Mouse (Mus musculus): Measurements from ENCODE around the gene Sprr2f. TPM values are rescaled to one million over a fixed set of nuclear protein-coding genes. Genes with fewer than 3 reads are reported as not detected.

Sprr2f gene
- polyA plus RNA-seq (2012; ENCODE audit: insufficient read depth, insufficient read length, missing spikeins) = not detected in 2 replicates

DNA sequence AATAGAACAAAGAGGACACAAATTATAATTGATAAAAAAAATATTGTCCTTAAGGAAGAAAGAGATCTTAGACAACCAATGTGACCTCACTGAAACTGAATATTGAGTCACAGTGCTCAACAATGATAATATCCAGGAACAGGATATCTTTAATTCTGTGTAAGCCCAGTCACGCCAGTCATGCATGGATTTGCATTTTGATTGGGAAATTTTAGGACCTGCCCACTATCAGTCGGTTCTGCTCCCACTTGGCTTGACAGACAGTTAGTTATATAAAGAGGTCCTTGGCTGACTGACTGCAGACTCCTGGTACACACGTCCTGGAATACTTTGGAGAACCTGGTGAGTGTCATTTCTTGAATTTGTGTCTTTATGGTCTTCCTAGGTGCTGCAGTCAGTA is at the start of gene Sprr2f:
Sprr2f (plus strand) TSS at position 301 of the 400 bp plus-strand sequence.
- Histone ChIP-seq H3K4me3 (ENCODE audit: insufficient read depth, low read length) (no peak within 1 kb of the TSS), H3K27ac (ENCODE audit: insufficient read depth, low read depth, low read length) (no peak within 1 kb of the TSS)
- TF ChIP-seq POLR2A (IDR thresholded peaks at IDR 0.05; ENCODE audit: borderline replicate concordance, low read depth, low read length) (no peak), CTCF (IDR thresholded peaks at IDR 0.05; ENCODE audit: low read depth, low read length) (no peak)

DNA sequence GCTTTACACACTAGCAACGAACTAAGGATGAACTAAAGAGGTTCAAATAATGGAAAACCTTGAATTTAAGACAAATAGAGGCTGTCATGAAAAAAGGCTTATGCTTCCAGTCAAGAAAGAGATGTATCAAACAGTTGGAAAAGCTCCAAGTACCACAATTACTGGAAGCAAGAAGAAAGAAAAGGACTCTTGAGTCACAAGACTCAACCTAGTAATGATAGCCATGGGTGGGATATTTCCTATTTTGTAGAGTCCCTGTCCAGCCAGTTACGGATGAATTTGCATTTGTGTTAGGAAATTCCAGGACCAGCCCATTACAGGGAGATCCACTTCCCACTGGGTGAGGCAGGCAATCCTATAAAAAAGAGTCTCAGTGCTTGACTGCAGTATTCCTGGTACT is 48.7 kb upstream of the Sprr2f start, which contains the start of gene Sprr2b:
Sprr2b (plus strand) TSS at position 301 of the 400 bp plus-strand sequence.
- Histone ChIP-seq H3K4me1 (ENCODE audit: control insufficient read depth, insufficient read depth, low read length) (no peaks in the 10 kb centered on the region), H3K4me3 (ENCODE audit: insufficient read depth, low read length) (no peak within 1 kb of the TSS), H3K27ac (ENCODE audit: insufficient read depth, low read depth, low read length) (no peak within 1 kb of the TSS)
- no peak for TF ChIP-seq POLR2A (IDR thresholded peaks at IDR 0.05; ENCODE audit: borderline replicate concordance, low read depth, low read length)
- no peak for TF ChIP-seq CTCF (IDR thresholded peaks at IDR 0.05; ENCODE audit: low read depth, low read length)

More for the DNA sequence above, at the start of gene Sprr2f:
- no peaks in the 10 kb centered on the region for H3K4me1 ChIP-seq (ENCODE audit: control insufficient read depth, insufficient read depth, low read length)

DNA sequence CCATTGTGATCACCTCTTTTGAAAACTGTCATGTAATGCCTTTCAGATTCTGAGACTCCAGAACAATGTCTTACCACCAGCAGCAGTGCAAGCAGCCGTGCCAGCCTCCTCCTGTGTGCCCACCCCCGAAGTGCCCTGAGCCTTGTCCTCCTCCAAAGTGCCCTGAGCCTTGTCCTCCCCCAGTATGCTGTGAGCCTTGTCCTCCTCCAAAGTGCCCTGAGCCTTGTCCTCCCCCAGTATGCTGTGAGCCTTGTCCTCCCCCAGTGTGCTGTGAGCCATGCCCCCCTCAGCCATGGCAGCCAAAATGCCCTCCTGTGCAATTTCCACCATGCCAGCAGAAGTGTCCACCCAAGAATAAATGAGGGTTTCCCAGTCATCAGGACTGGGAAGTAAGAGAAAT is 47.6 kb upstream of the Sprr2f start:
- no peak overlapping the region for H3K4me3 ChIP-seq (ENCODE audit: insufficient read depth, low read length)
- H3K27ac ChIP-seq (ENCODE audit: insufficient read depth, low read depth, low read length) = no peak overlapping the region
- no peaks in the 10 kb centered on the region for H3K4me1 ChIP-seq (ENCODE audit: control insufficient read depth, insufficient read depth, low read length)
- TF ChIP-seq CTCF (IDR thresholded peaks at IDR 0.05; ENCODE audit: low read depth, low read length) = no peak
- TF ChIP-seq POLR2A (IDR thresholded peaks at IDR 0.05; ENCODE audit: borderline replicate concordance, low read depth, low read length) = no peak

DNA sequence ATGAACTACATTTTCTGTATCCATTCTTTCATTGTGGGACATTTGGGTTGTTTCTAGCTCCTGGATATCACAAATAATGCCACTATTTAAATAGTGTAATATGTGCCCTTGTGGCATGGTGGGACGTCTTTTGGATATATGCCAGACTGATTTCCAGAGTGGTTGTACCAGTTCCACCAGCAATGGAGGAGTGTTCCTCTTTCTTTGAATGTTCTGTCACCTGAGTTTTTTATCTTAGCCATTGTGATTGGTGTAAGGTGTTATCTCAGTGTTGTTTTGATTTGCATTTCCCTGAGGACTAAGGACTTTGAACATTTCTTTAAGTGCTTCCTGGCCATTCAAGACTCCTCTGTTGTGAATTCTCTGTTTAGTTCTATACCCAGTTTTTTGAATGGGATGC is 28.7 kb upstream of the Sprr2f start:
- H3K4me1 ChIP-seq (ENCODE audit: control insufficient read depth, insufficient read depth, low read length) = no peaks in the 10 kb centered on the region
- H3K27ac ChIP-seq (ENCODE audit: insufficient read depth, low read depth, low read length) = no peak overlapping the region
- no peak for TF ChIP-seq CTCF (IDR thresholded peaks at IDR 0.05; ENCODE audit: low read depth, low read length)
- TF ChIP-seq POLR2A (IDR thresholded peaks at IDR 0.05; ENCODE audit: borderline replicate concordance, low read depth, low read length) = no peak
- no peak overlapping the region for H3K4me3 ChIP-seq (ENCODE audit: insufficient read depth, low read length)

DNA sequence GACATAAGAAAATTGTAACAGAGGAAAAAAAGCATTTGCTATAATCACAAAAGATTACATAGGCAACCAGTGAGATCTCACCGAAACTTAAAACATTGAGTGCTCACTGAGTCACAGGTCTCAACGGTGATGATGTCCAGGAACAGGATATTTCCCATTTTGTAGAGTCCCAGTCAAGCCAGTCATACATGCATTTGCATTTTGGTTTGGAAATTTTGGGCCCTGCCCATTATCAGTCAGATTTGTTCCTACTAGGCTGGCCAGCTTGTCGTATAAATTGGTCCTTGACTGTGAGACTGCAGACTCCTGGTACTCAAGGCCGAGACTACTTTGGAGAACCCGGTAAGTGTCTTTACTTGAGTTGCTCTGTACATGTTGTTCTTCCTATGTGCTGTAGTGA is 26.1 kb upstream of the Sprr2f start, which contains the start of gene Sprr2d:
Sprr2d (plus strand) TSS at position 301 of the 400 bp plus-strand sequence.
- no peak within 1 kb of the TSS for H3K27ac ChIP-seq (ENCODE audit: insufficient read depth, low read depth, low read length)

DNA sequence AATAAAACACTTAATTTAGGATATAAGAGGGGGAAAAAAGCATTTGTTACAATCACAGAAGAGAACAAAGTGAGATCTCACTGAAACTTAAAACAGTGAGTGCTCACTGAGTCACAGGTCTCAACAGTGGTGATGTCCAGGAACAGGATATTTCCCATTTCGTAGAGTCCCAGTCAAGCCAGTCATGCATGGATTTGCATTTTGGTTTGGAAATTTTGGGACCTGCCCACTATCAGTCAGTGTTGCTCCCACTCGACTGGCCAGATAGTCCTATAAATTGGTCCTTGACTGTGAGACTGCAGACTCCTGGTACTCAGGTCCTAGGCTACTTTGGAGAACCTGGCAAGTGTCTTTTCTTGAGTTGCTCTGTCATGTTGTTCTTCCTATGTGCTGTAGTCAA is 13.1 kb upstream of the Sprr2f start, which contains the start of gene Sprr2e:
Sprr2e (plus strand) TSS at position 301 of the 400 bp plus-strand sequence.
- H3K4me1 ChIP-seq (ENCODE audit: control insufficient read depth, insufficient read depth, low read length) = no peaks in the 10 kb centered on the region
- no peak within 1 kb of the TSS for H3K4me3 ChIP-seq (ENCODE audit: insufficient read depth, low read length)
- TF ChIP-seq CTCF (IDR thresholded peaks at IDR 0.05; ENCODE audit: low read depth, low read length) = no peak
- no peak for TF ChIP-seq POLR2A (IDR thresholded peaks at IDR 0.05; ENCODE audit: borderline replicate concordance, low read depth, low read length)
- no peak within 1 kb of the TSS for H3K27ac ChIP-seq (ENCODE audit: insufficient read depth, low read depth, low read length)

More for the DNA sequence above, 26.1 kb upstream of the Sprr2f start, which contains the start of gene Sprr2d:
- no peak within 1 kb of the TSS for H3K4me3 ChIP-seq (ENCODE audit: insufficient read depth, low read length)
- TF ChIP-seq POLR2A (IDR thresholded peaks at IDR 0.05; ENCODE audit: borderline replicate concordance, low read depth, low read length) (no peak), CTCF (IDR thresholded peaks at IDR 0.05; ENCODE audit: low read depth, low read length) (no peak)
- no peaks in the 10 kb centered on the region for H3K4me1 ChIP-seq (ENCODE audit: control insufficient read depth, insufficient read depth, low read length)

DNA sequence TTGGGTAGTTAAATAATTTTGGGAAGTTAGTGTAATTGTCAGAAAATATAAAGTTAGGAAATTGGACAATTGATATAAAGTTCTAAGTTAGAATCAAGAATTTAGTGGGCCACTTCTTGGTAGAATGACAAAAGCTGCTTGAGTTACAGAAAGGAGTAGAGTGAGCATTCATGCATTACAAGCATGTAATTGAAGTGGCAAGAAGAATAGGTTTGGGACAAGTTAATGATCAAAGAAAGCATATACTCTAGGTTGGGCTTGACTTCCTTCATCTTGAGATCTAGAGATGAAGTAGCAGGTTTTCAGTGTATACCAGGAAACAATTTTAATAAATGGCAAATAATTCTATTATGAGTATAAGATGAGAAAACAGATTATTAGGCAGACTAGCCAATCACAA is 3.4 kb upstream of the Sprr2f start:
- no peak overlapping the region for H3K4me3 ChIP-seq (ENCODE audit: insufficient read depth, low read length)
- no peak for TF ChIP-seq CTCF (IDR thresholded peaks at IDR 0.05; ENCODE audit: low read depth, low read length)
- TF ChIP-seq POLR2A (IDR thresholded peaks at IDR 0.05; ENCODE audit: borderline replicate concordance, low read depth, low read length) = no peak
- H3K27ac ChIP-seq (ENCODE audit: insufficient read depth, low read depth, low read length) = no peak overlapping the region
- H3K4me1 ChIP-seq (ENCODE audit: control insufficient read depth, insufficient read depth, low read length) = no peaks in the 10 kb centered on the region

DNA sequence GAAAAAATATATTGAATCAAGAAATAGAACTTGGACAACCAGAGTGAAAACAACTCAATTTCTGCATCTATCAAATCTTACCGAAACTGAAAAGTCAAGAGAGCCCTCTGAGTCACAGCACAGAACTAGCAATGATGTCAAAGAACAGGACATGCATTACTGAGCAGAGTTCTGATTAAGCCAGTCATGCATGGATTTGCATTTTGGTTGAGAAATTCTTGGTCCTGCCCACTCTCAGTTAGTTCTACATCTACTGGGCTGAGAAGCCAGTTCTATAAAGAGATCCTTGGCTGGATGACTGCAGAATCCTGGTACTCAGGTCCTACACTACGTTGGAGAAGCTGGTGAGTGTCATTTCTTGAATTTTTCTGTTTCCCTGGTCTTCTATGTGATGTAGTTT is 8.6 kb downstream of the Sprr2f start:
- no peaks in the 10 kb centered on the region for H3K4me1 ChIP-seq (ENCODE audit: control insufficient read depth, insufficient read depth, low read length)
- TF ChIP-seq CTCF (IDR thresholded peaks at IDR 0.05; ENCODE audit: low read depth, low read length) (no peak), POLR2A (IDR thresholded peaks at IDR 0.05; ENCODE audit: borderline replicate concordance, low read depth, low read length) (no peak)
- H3K4me3 ChIP-seq (ENCODE audit: insufficient read depth, low read length) = no peak overlapping the region
- H3K27ac ChIP-seq (ENCODE audit: insufficient read depth, low read depth, low read length) = no peak overlapping the region

DNA sequence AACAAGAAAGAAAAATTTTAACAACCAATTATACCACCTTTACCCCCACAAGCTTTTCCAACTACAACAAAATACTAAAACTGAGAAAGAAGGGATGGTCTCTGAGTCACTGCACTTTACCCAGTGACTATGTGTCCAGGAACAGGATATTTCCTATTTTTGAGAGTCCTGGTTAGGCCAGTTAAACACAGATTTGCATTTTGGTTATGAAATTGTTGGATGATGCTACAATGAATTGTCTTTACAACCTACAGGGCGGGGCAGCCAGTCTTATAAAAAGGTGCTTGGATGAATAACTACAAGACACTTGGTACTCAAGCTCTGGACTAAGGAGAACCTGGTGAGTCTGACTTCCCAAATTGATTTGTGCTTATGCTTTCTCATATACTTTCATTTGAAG is 20.4 kb downstream of the Sprr2f start, which contains the start of gene Sprr2h:
Sprr2h (plus strand) TSS at position 301 of the 400 bp plus-strand sequence.
- no peak for TF ChIP-seq POLR2A (IDR thresholded peaks at IDR 0.05; ENCODE audit: borderline replicate concordance, low read depth, low read length)
- no peak for TF ChIP-seq CTCF (IDR thresholded peaks at IDR 0.05; ENCODE audit: low read depth, low read length)
- Histone ChIP-seq H3K4me1 (ENCODE audit: control insufficient read depth, insufficient read depth, low read length) (no peaks in the 10 kb centered on the region), H3K4me3 (ENCODE audit: insufficient read depth, low read length) (no peak within 1 kb of the TSS), H3K27ac (ENCODE audit: insufficient read depth, low read depth, low read length) (no peak within 1 kb of the TSS)

DNA sequence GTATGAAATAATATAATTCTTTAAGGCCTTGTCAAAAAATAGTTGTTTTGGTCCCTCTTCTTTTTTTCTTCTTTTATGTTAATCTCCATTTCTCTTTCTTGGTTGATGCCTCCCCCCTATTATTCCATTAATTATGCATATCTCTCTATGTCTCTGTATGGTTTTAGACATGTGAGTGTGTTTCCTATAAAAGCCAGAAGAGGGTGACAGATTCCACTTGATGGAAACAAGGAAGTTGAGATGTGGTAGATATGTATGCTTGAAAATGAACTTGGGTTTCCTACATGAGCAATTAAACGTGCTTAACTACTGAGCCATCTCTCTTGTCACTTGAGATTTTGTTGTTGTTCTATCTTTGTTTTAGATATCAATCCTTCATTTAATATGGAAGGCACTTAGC is 29.3 kb downstream of the Sprr2f start:
- Histone ChIP-seq H3K27ac (ENCODE audit: insufficient read depth, low read depth, low read length) (no peak overlapping the region), H3K4me3 (ENCODE audit: insufficient read depth, low read length) (no peak overlapping the region), H3K4me1 (ENCODE audit: control insufficient read depth, insufficient read depth, low read length) (no peaks in the 10 kb centered on the region)
- TF ChIP-seq CTCF (IDR thresholded peaks at IDR 0.05; ENCODE audit: low read depth, low read length) = no peak
- no peak for TF ChIP-seq POLR2A (IDR thresholded peaks at IDR 0.05; ENCODE audit: borderline replicate concordance, low read depth, low read length)

Measured in bone marrow macrophage, adult 2 months (primary cell).